Mouse (Mus musculus): ENCODE data around the gene Fkbp8. TPM values are rescaled to one million over a fixed set of nuclear protein-coding genes. Genes with fewer than 3 reads are reported as not detected.

The Fkbp8 gene
- total and polyA plus RNA-seq, 3 experiments = 269 to 602 (median 287) TPM

GRCm38 (mm10) chr8:70558334-70558733 lies 30.8 kb downstream of the Fkbp8 start:
- no peak for DNase-seq

- no peak for DNase-seq
Measured at GRCm38 (mm10) chr8:70558983-70559382, 31.5 kb downstream of the Fkbp8 start.

GRCm38 (mm10) chr8:70560096-70560495 lies 32.6 kb downstream of the Fkbp8 start:
- peak; percentile 81 for DNase-seq

DNA sequence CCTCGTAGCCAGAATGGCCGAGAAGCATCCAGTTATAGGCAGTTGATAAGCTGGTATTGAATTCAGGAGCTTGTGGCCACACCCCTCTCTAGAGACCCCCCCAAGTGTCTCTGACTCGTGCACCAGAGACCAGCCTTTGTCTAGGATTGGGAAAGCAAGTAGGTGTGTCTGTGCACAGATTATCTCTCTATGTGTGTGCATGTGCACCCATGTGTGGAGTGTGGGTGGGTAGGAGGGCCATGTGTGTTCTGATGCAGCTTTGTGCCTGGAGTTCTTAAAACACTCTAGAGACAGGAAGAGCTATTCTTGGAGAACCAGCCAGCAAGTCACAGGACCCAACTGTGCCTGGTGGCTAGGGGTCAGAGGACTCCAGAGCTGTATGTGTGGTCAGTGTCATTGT lies 33.0 kb downstream of the Fkbp8 start:
- DNase-seq = no peak

DNA sequence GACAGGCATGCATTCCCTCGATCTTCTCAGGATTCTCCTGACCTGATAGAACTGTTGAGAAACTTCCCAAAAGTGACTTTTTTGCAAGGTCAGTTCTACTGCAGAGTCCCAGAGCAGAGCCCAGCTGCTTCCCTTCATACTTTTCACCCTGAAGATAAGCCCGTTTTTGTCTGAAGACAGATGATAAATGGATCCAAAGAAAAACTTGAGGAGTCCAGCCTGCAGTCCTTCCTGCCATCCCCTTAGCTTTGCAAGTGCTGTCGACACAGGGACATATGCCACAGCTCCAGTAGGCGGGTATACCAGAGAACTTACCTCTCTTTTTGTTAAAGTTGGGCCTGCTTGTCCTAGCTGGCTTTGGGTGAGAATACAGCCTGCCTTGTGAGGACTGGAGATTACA lies 33.8 kb downstream of the Fkbp8 start:
- DNase-seq = no peak

- DNase-seq = peak; percentile 87
Measured at GRCm38 (mm10) chr8:70561809-70562535, 34.4 kb downstream of the Fkbp8 start.

DNA sequence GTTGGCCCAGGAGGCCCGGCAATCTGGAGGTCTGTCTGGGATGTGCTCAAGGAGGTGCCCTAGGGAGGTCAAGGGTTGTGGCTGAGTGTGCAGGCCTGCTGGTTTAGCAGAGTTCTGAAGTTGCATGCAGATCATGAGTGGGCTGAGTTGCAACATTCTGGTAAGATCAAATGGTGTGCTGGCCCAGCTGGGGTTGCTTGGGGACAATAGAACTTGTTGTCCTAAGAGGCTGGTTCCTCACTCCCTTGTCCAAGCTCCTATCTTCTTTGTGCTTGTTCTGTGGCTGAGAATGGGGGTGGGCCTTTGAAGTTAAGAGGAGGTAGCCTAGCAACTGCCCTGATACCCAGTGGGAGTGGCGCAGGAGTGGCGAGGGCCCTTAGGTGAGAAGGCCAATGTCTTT lies 35.3 kb downstream of the Fkbp8 start:
- DNase-seq = peak; percentile 60

DNA sequence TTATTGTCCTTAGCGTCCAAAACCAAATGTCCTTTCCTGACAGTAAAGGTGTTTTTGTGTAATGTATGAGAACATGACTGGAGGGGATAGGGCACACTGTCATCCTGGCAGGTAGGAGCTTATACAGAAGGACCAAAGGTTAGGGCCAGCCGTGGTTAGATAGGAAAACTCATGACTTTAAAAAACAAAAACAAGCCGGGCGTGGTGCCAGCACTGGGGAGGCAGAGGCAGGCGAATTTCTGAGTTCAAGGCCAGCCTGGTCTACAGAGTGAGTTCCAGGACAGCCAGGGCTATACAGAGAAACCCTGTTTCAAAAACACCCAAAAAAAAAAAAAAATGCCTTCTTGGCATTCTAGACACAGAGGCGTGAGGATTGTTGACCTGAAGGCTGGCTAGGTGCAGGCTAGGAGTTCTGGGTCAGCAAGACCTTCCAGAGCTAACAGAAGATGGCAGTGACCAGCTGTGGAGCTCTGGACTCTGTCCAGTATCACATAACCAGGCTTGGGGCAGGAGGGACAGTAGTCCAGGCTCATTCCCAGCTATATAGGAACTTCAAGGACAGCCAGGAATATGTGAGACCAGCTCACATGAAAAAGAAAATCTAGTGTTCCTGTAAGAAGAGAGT lies 36.4 kb downstream of the Fkbp8 start:
- no peak for DNase-seq

DNA sequence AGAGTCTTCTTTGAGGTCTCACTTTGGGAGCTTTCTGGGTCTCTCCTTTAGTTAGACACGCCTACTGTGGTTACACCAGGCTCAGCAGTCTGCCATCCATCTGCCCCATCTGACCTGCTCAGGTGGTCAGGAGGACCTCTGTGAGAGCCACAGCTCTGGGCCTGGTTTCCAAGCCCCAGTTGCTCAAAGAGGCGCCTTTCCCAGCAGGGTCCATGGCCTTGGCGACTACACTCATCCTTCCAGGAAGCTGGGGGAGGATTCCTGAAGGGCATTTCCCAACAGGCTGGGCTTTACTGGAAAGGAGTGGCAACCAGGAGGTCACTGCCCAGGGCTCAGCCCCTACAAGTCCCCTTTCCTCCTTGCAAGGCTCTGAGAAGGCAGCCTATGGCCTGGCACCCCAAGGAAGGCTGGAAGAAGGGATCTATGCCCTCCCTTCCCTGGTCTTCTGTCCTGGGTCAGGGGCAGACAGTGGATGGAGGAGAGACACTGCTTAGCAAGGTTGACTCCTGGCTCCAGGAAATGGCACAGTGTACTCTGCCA lies 37.2 kb downstream of the Fkbp8 start:
- peak; percentile 72 for DNase-seq

- no peak for DNase-seq
Measured at GRCm38 (mm10) chr8:70565561-70565960, 38.0 kb downstream of the Fkbp8 start.

DNA sequence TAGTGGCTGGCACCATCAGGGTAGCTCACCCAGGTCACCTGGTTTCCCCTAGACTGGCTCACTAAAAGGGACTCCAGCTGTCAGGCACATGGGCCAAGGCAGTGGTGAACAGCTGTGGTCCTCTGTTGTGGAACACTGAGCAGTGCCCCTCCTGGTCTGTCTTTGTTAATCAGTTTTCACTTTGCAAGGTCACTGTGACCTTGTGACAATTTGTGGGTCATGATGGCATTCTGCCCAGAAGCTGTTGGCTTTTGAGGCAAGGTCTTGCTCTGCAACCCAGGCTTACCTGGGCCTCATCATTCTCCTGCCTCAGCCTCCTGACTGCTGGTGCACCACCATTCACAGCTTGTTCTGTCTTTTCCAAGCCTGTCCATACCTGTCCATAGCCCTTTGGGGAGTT lies 42.8 kb downstream of the Fkbp8 start:
- DNase-seq = peak; percentile 72

DNA sequence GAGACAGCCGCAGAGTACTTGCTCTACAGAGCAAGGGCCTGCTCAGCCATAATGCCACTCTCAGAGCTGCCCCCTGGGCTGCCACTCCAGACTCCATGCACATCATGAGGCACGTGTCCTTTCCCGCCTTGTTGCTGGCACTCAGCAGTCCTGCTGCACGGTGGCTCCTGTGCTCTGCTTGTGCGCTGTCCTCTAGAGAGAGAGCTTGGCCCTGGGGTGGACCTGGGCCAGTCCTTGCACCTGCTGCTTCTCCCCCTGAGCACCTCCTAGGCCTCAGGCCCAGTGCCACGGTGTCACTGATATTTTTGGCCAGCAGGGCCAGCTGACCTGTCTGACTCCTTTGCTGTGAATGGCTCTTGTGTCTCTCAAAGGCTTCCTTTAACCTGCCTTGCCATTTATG lies 43.5 kb downstream of the Fkbp8 start:
- no peak for DNase-seq

DNA sequence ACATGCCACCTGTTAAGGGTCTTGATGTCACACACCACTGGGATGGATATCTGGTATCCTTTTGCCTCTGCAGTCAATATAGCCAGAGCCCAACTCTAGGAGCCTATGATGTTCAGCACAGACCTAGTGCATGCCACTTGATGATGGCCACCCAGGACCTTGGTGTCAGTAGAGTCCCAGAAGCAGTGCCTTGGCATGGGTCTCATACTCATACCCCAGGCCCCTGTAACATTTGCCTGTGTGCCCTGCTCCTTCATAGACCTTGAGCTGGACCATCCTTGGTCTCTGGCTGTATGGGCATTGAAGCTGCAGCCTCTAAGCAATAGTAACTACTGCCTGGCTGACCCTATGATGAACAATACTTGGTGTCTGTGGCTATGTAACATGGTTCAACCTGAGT lies 46.8 kb downstream of the Fkbp8 start:
- no peak for DNase-seq

- peak; percentile 82 for DNase-seq
Measured at GRCm38 (mm10) chr8:70574915-70575314, 47.4 kb downstream of the Fkbp8 start.

DNA sequence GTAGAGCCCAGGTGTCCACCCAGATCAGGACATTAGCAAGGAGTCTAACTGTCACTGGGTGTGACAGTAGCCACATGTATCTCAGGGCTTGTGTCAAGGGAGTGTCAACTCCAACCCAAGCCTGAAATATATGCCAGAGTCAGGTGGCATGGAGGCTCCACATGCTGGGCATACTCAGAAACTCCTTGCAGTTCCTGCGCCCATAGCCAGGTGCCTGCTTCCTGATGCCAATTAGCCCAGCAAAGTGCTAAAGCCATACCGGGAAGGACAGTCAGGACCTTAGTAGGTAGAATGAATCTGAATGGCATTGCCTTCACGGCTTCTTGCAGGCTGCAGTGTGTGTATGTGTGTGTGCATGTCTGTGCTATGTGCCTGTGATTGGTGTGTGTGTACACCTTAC lies 49.7 kb downstream of the Fkbp8 start:
- DNase-seq = no peak

- DNase-seq = peak; percentile 80
Measured at GRCm38 (mm10) chr8:70583476-70584387, 56.2 kb downstream of the Fkbp8 start.

DNA sequence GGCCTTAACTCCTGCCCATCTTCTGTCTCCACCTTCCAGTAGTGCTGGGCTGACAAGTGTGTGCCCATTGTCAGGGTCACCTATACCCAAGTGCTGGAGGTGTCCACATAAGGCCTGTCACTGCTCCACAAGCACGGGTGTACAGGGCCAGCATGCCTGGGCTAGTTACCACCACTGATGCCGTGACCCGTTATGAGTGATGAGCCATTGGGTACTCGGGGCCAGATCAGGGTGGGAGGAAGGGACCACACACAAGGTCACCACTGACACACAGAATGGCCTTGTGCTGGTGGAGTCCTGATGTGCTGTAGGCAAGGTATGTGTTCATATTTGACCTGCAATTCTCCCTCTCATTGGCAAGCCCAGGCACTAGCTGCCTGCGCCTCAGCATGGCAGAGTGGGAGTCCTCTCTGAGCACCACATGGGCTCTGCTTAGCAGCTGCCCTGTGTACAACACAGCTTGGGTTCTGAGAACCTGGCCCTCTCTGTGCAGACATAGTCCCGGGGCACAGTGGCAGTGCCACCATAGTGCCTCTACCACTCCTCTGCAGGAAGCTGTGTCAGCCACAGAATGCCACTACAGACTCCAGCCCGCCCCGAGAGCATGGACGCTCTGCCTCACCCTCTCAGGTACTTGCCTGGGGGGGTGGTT lies 57.2 kb downstream of the Fkbp8 start:
- peak; percentile 83 for DNase-seq

Other genes with a start within 250 kb of the Fkbp8 start
- 10 to 100 TPM; 16.0 to 21.8 TPM for gene Homer3, start 244.9 kb upstream of the Fkbp8 start, total RNA-seq (2021)
- gene Homer3, start 244.9 kb upstream of the Fkbp8 start, polyA plus RNA-seq (2012; rRNA removed) = 56.8 and 68.4 TPM in 2 replicates
- gene Ddx49, start 225.2 kb upstream of the Fkbp8 start, total RNA-seq (2021) = 10 to 100 TPM; 57.7 to 69.5 TPM
- gene Ddx49, start 225.2 kb upstream of the Fkbp8 start, polyA plus RNA-seq (2012; rRNA removed) = 53.3 and 62.5 TPM in 2 replicates
- gene Cope, start 225.2 kb upstream of the Fkbp8 start, total RNA-seq (2021) = 100 to 1,000 TPM; 203 to 233 TPM
- gene Cope, start 225.2 kb upstream of the Fkbp8 start, polyA plus RNA-seq (2012; rRNA removed) = 491 and 579 TPM in 2 replicates
- gene Cers1, start 211.9 kb upstream of the Fkbp8 start, total RNA-seq (2021) = 1 to 10 TPM; 2.5 to 3.8 TPM
- gene Cers1, start 211.9 kb upstream of the Fkbp8 start, polyA plus RNA-seq (2012; rRNA removed) = 4.9 and 5.2 TPM in 2 replicates
- gene Gdf1, start 197.9 kb upstream of the Fkbp8 start, total RNA-seq (2021) = under 1 TPM in 1 of 2 experiments, not detected in 1; 0.41 TPM
- gene Gdf1, start 197.9 kb upstream of the Fkbp8 start, polyA plus RNA-seq (2012; rRNA removed) = 7.9 and 9.8 TPM in 2 replicates
- 10 to 100 TPM; 60.0 to 60.5 TPM for gene Upf1, start 174.4 kb upstream of the Fkbp8 start, total RNA-seq (2021)
- gene Upf1, start 174.4 kb upstream of the Fkbp8 start, polyA plus RNA-seq (2012; rRNA removed) = 45.1 and 53.3 TPM in 2 replicates
- gene Comp, start 154.2 kb upstream of the Fkbp8 start, total RNA-seq (2021) = under 1 TPM; 0.14 to 0.35 TPM
- 0.38 and 0.44 TPM in 2 replicates for gene Comp, start 154.2 kb upstream of the Fkbp8 start, polyA plus RNA-seq (2012; rRNA removed)
- 10 to 100 TPM; 20.6 to 25.0 TPM for gene Crtc1, start 88.1 kb upstream of the Fkbp8 start, total RNA-seq (2021)
- 48.5 and 50.5 TPM in 2 replicates for gene Crtc1, start 88.1 kb upstream of the Fkbp8 start, polyA plus RNA-seq (2012; rRNA removed)
- 10 to 100 TPM; 21.7 to 25.8 TPM for gene Klhl26, start 50.8 kb upstream of the Fkbp8 start, total RNA-seq (2021)
- gene Klhl26, start 50.8 kb upstream of the Fkbp8 start, polyA plus RNA-seq (2012; rRNA removed) = 119 and 121 TPM in 2 replicates
- 10 to 100 TPM; 16.8 to 24.3 TPM for gene Tmem59l, start 40.4 kb upstream of the Fkbp8 start, total RNA-seq (2021)
- gene Tmem59l, start 40.4 kb upstream of the Fkbp8 start, polyA plus RNA-seq (2012; rRNA removed) = 42.9 and 55.8 TPM in 2 replicates
- 1 to 10 TPM in 1 of 2 experiments, under 1 TPM in 1; 0.58 to 1.4 TPM for gene Crlf1, start 34.6 kb upstream of the Fkbp8 start, total RNA-seq (2021)
- gene Crlf1, start 34.6 kb upstream of the Fkbp8 start, polyA plus RNA-seq (2012; rRNA removed) = 0.58 and 1.2 TPM in 2 replicates
- 100 to 1,000 TPM; 148 to 164 TPM for gene Rex1bd, start 21.0 kb upstream of the Fkbp8 start, total RNA-seq (2021)
- 327 and 373 TPM in 2 replicates for gene Rex1bd, start 21.0 kb upstream of the Fkbp8 start, polyA plus RNA-seq (2012; rRNA removed)
- 1,000 to 10,000 TPM; 1,627 to 1,685 TPM for gene Uba52, start 16.9 kb upstream of the Fkbp8 start, total RNA-seq (2021)
- gene Uba52, start 16.9 kb upstream of the Fkbp8 start, polyA plus RNA-seq (2012; rRNA removed) = 619 and 1,322 TPM in 2 replicates
- 10 to 100 TPM; 75.9 to 82.8 TPM for gene Kxd1, start 232 bp downstream of the Fkbp8 start, total RNA-seq (2021)
- gene Kxd1, start 232 bp downstream of the Fkbp8 start, polyA plus RNA-seq (2012; rRNA removed) = 83.0 and 87.3 TPM in 2 replicates
- 10 to 100 TPM; 26.1 to 29.6 TPM for gene Ell, start 11.7 kb downstream of the Fkbp8 start, total RNA-seq (2021)
- gene Ell, start 11.7 kb downstream of the Fkbp8 start, polyA plus RNA-seq (2012; rRNA removed) = 31.1 and 36.1 TPM in 2 replicates
- gene Isyna1, start 66.6 kb downstream of the Fkbp8 start, total RNA-seq (2021) = 100 to 1,000 TPM; 103 to 199 TPM
- 344 and 376 TPM in 2 replicates for gene Isyna1, start 66.6 kb downstream of the Fkbp8 start, polyA plus RNA-seq (2012; rRNA removed)
- 100 to 1,000 TPM in 1 of 2 experiments, 10 to 100 TPM in 1; 76.2 to 110 TPM for gene Ssbp4, start 81.1 kb downstream of the Fkbp8 start, total RNA-seq (2021)
- gene Ssbp4, start 81.1 kb downstream of the Fkbp8 start, polyA plus RNA-seq (2012; rRNA removed) = 476 and 593 TPM in 2 replicates
- gene Lrrc25, start 88.4 kb downstream of the Fkbp8 start, total RNA-seq (2021) = 1 to 10 TPM; 1.8 to 3.6 TPM
- gene Lrrc25, start 88.4 kb downstream of the Fkbp8 start, polyA plus RNA-seq (2012; rRNA removed) = 8.4 and 11.1 TPM in 2 replicates
- 10 to 100 TPM in 1 of 2 experiments, 1 to 10 TPM in 1; 1.3 to 44.6 TPM for gene Gdf15, start 104.7 kb downstream of the Fkbp8 start, total RNA-seq (2021)
- 18.5 and 22.2 TPM in 2 replicates for gene Gdf15, start 104.7 kb downstream of the Fkbp8 start, polyA plus RNA-seq (2012; rRNA removed)
- 100 to 1,000 TPM; 115 to 127 TPM for gene Pgpep1, start 132.7 kb downstream of the Fkbp8 start, total RNA-seq (2021)
- gene Pgpep1, start 132.7 kb downstream of the Fkbp8 start, polyA plus RNA-seq (2012; rRNA removed) = 115 and 117 TPM in 2 replicates
- gene Lsm4, start 145.5 kb downstream of the Fkbp8 start, total RNA-seq (2021) = 10 to 100 TPM; 65.2 to 88.5 TPM
- gene Lsm4, start 145.5 kb downstream of the Fkbp8 start, polyA plus RNA-seq (2012; rRNA removed) = 81.3 and 112 TPM in 2 replicates
- 100 to 1,000 TPM; 214 to 246 TPM for gene Jund, start 171.2 kb downstream of the Fkbp8 start, total RNA-seq (2021)
- 1,009 and 1,256 TPM in 2 replicates for gene Jund, start 171.2 kb downstream of the Fkbp8 start, polyA plus RNA-seq (2012; rRNA removed)
- under 1 TPM in 1 of 2 experiments, not detected in 1; 0.12 TPM for gene Iqcn, start 175.7 kb downstream of the Fkbp8 start, total RNA-seq (2021)
- 0.25 and 0.28 TPM in 2 replicates for gene Iqcn, start 175.7 kb downstream of the Fkbp8 start, polyA plus RNA-seq (2012; rRNA removed)
- under 1 TPM in 1 of 2 experiments, not detected in 1; 0.69 TPM for gene Gm3336, start 190.8 kb downstream of the Fkbp8 start, total RNA-seq (2021)
- 0.51 and 0.97 TPM in 2 replicates for gene Gm3336, start 190.8 kb downstream of the Fkbp8 start, polyA plus RNA-seq (2012; rRNA removed)
- gene Pde4c, start 196.0 kb downstream of the Fkbp8 start, total RNA-seq (2021) = 1 to 10 TPM in 1 of 2 experiments, under 1 TPM in 1; 0.76 to 1.0 TPM
- 2.9 and 3.3 TPM in 2 replicates for gene Pde4c, start 196.0 kb downstream of the Fkbp8 start, polyA plus RNA-seq (2012; rRNA removed)
- 10 to 100 TPM; 49.1 to 85.5 TPM for gene Rab3a, start 227.0 kb downstream of the Fkbp8 start, total RNA-seq (2021)
- gene Rab3a, start 227.0 kb downstream of the Fkbp8 start, polyA plus RNA-seq (2012; rRNA removed) = 141 and 152 TPM in 2 replicates
- 100 to 1,000 TPM; 108 to 132 TPM for gene Mpv17l2, start 233.2 kb downstream of the Fkbp8 start, total RNA-seq (2021)
- 359 and 417 TPM in 2 replicates for gene Mpv17l2, start 233.2 kb downstream of the Fkbp8 start, polyA plus RNA-seq (2012; rRNA removed)
- 10 to 100 TPM; 37.2 to 49.0 TPM for gene Pik3r2, start 249.0 kb downstream of the Fkbp8 start, total RNA-seq (2021)
- 296 and 305 TPM in 2 replicates for gene Pik3r2, start 249.0 kb downstream of the Fkbp8 start, polyA plus RNA-seq (2012; rRNA removed)